Mouse (Mus musculus) embryonic facial prominence, embryonic 12.5 days (tissue): ENCODE data around the gene Fbxo41. TPM values are rescaled to one million over a fixed set of nuclear protein-coding genes. Genes with fewer than 3 reads are reported as not detected.

Experiments used
- ATAC-seq: fragments of 200-750 bp; cut with Nextera tagmentation; 2 replicates; pipeline ENCODE4 v1.8.0; 2017; ENCODE audit not compliant: insufficient number of reproducible peaks, insufficient read depth, low FRiP score, low TSS enrichment
- H3K27ac ChIP-seq: fragments of 300-500 bp; sonication (generic); 2 replicates; pipeline ENCODE4 v1.5.1; 2016; ENCODE audit warnings: mild to moderate bottlenecking
- H3K27me3 ChIP-seq: fragments of 300-500 bp; sonication (generic); 2 replicates; pipeline ENCODE4 v1.6.1; 2016; ENCODE audit warnings: mild to moderate bottlenecking, moderate library complexity
- H3K36me3 ChIP-seq: fragments of 300-500 bp; sonication (generic); 2 replicates; pipeline ENCODE4 v1.6.1; 2016; ENCODE audit warnings: mild to moderate bottlenecking
- H3K4me1 ChIP-seq: fragments of 300-500 bp; sonication (generic); 2 replicates; pipeline ENCODE4 v1.6.1; 2016
- H3K4me2 ChIP-seq: fragments of 300-500 bp; sonication (generic); replicated peaks from 2 replicates; pipeline ENCODE4 v1.6.1; 2016; ENCODE audit warnings: mild to moderate bottlenecking, moderate library complexity
- H3K4me3 ChIP-seq: fragments of 300-500 bp; sonication (generic); 2 replicates; pipeline ENCODE4 v1.5.1; 2016; ENCODE audit warnings: mild to moderate bottlenecking
- H3K9ac ChIP-seq: fragments of 300-500 bp; sonication (generic); 2 replicates; pipeline ENCODE4 v1.6.1; 2016; ENCODE audit warnings: mild to moderate bottlenecking, moderate library complexity
- H3K9me3 ChIP-seq: fragments of 300-500 bp; sonication (generic); 2 replicates; pipeline ENCODE4 v1.6.1; 2016; ENCODE audit warnings: mild to moderate bottlenecking, moderate library complexity
- WGBS: fragments of 180-500 bp; shearing (Covaris S2); methylation state at CpG from one replicate; pipeline ENCODE4 v1.1.7; 2016; 5-methylcytosine and 5-hydroxymethylcytosine counted together
- polyA plus RNA-seq: library from polyadenylated mRNA; unstranded; fragments of >200 nt; fragmentation: Nextera tagmentation; extraction: Ambion mirVana; gene quantifications from 2 replicates; pipeline ENCODE4 v1.2.1, GENCODE M21; 2016

The Fbxo41 gene
- polyA plus RNA-seq, 1 experiment from 2014 or later: 0.82 TPM

- WGBS: 58% methylated on average over 4 of the region's 4 CpGs
- no peak for ATAC-seq
- Histone ChIP-seq H3K4me1 (peaks cover 11% of the 10 kb centered on the region), H3K9me3 (no peaks in the 10 kb centered on the region), H3K9ac (no peak overlapping the region), H3K4me2 (no peak overlapping the region), H3K27me3 (peaks cover 39% of the 10 kb centered on the region), H3K4me3 (no peak overlapping the region), H3K36me3 (no peaks in the 10 kb centered on the region), H3K27ac (no peak overlapping the region)
These were observed 14.3 kb downstream of the Fbxo41 start for GRCm38 (mm10) chr6:85488510-85488909.

- Histone ChIP-seq H3K4me2 (no peak overlapping the region), H3K4me3 (no peak overlapping the region), H3K27ac (no peak overlapping the region), H3K4me1 (peaks cover 11% of the 10 kb centered on the region), H3K27me3 (peaks cover 61% of the 10 kb centered on the region), H3K9ac (no peak overlapping the region), H3K9me3 (no peaks in the 10 kb centered on the region), H3K36me3 (no peaks in the 10 kb centered on the region)
- 56% methylated on average over 2 of the region's 2 CpGs for WGBS
- ATAC-seq: no peak
These were observed 17.1 kb downstream of the Fbxo41 start for GRCm38 (mm10) chr6:85485738-85486137.

- Histone ChIP-seq H3K4me3 (peak overlapping the region; percentile 31), H3K27me3 (peaks cover 68% of the 10 kb centered on the region), H3K9me3 (no peaks in the 10 kb centered on the region), H3K27ac (no peak overlapping the region), H3K4me1 (peaks cover 11% of the 10 kb centered on the region), H3K9ac (no peak overlapping the region), H3K4me2 (peak overlapping the region; percentile 55), H3K36me3 (no peaks in the 10 kb centered on the region)
- no peak for ATAC-seq
- WGBS: 3% methylated on average over 92 of the region's 92 CpGs
These were observed 18.7 kb downstream of the Fbxo41 start for GRCm38 (mm10) chr6:85483843-85484721.

- Histone ChIP-seq H3K4me3 (no peak overlapping the region), H3K27me3 (peaks cover 68% of the 10 kb centered on the region), H3K27ac (no peak overlapping the region), H3K36me3 (no peaks in the 10 kb centered on the region), H3K9ac (no peak overlapping the region), H3K4me2 (no peak overlapping the region), H3K9me3 (no peaks in the 10 kb centered on the region), H3K4me1 (peaks cover 11% of the 10 kb centered on the region)
- no peak; the same call in 1 of the 2 replicates for ATAC-seq
- WGBS: 62% methylated on average over 16 of the region's 16 CpGs
These were observed 22.1 kb downstream of the Fbxo41 start for GRCm38 (mm10) chr6:85480685-85481084.

- Histone ChIP-seq H3K36me3 (no peaks in the 10 kb centered on the region), H3K27ac (no peak overlapping the region), H3K27me3 (peaks cover 61% of the 10 kb centered on the region), H3K4me1 (peaks cover 11% of the 10 kb centered on the region), H3K9ac (no peak overlapping the region), H3K4me2 (no peak overlapping the region), H3K9me3 (no peaks in the 10 kb centered on the region), H3K4me3 (no peak overlapping the region)
- ATAC-seq: no peak
- WGBS: 82% methylated on average over 5 of the region's 5 CpGs
These were observed 22.8 kb downstream of the Fbxo41 start for GRCm38 (mm10) chr6:85479979-85480378.

- no peak overlapping the region for H3K9ac ChIP-seq
- no peak overlapping the region for H3K27ac ChIP-seq
- H3K4me2 ChIP-seq: no peak overlapping the region
- no peak for ATAC-seq
- peaks cover 48% of the 10 kb centered on the region for H3K27me3 ChIP-seq
- 35% methylated on average over 14 of the region's 14 CpGs for WGBS
- H3K4me3 ChIP-seq: no peak overlapping the region
- no peaks in the 10 kb centered on the region for H3K4me1 ChIP-seq
- no peaks in the 10 kb centered on the region for H3K9me3 ChIP-seq
- no peaks in the 10 kb centered on the region for H3K36me3 ChIP-seq
These were observed 24.4 kb downstream of the Fbxo41 start for GRCm38 (mm10) chr6:85478416-85478815.

- WGBS: 28% methylated on average over 10 of the region's 10 CpGs
- Histone ChIP-seq H3K27ac (no peak overlapping the region), H3K4me2 (no peak overlapping the region)
These were observed 25.4 kb downstream of the Fbxo41 start for GRCm38 (mm10) chr6:85477366-85477917.

GRCm38 (mm10) chr6:85475581-85475980, 27.2 kb downstream of the Fbxo41 start:
- no peak overlapping the region for H3K9ac ChIP-seq
- ATAC-seq: no peak
- peaks cover 26% of the 10 kb centered on the region for H3K27me3 ChIP-seq
- no peaks in the 10 kb centered on the region for H3K9me3 ChIP-seq
- H3K36me3 ChIP-seq: no peaks in the 10 kb centered on the region
- no peak overlapping the region for H3K27ac ChIP-seq
- 85% methylated on average over 3 of the region's 3 CpGs for WGBS
- H3K4me1 ChIP-seq: no peaks in the 10 kb centered on the region
- no peak overlapping the region for H3K4me2 ChIP-seq
- no peak overlapping the region for H3K4me3 ChIP-seq

More at GRCm38 (mm10) chr6:85477366-85477917, 25.4 kb downstream of the Fbxo41 start:
- Histone ChIP-seq H3K9me3 (no peaks in the 10 kb centered on the region), H3K36me3 (no peaks in the 10 kb centered on the region), H3K9ac (no peak overlapping the region), H3K4me3 (no peak overlapping the region), H3K4me1 (no peaks in the 10 kb centered on the region), H3K27me3 (peaks cover 39% of the 10 kb centered on the region)
- 0 out of 2 replicates have a peak, but pooled peaks have one; percentile 32 for ATAC-seq

- Histone ChIP-seq H3K4me2 (no peak overlapping the region), H3K27me3 (peaks cover 7% of the 10 kb centered on the region; the same call in 1 of the 2 replicates), H3K27ac (no peak overlapping the region), H3K4me3 (no peak overlapping the region), H3K9ac (no peak overlapping the region), H3K36me3 (peaks cover 26% of the 10 kb centered on the region), H3K4me1 (no peaks in the 10 kb centered on the region), H3K9me3 (no peaks in the 10 kb centered on the region)
- 50% methylated on average over 5 of the region's 5 CpGs for WGBS
- no peak for ATAC-seq
These were observed 30.3 kb downstream of the Fbxo41 start for GRCm38 (mm10) chr6:85472542-85472941.

GRCm38 (mm10) chr6:85471962-85472361, 30.8 kb downstream of the Fbxo41 start:
- H3K4me1 ChIP-seq: no peaks in the 10 kb centered on the region
- 57% methylated on average over 8 of the region's 8 CpGs for WGBS
- peaks cover 32% of the 10 kb centered on the region for H3K36me3 ChIP-seq
- no peak overlapping the region for H3K27ac ChIP-seq
- H3K4me2 ChIP-seq: no peak overlapping the region
- H3K9ac ChIP-seq: no peak overlapping the region
- 0 out of 2 replicates have a peak, but pooled peaks cover 3% of the 10 kb centered on the region for H3K27me3 ChIP-seq
- ATAC-seq: no peak
- no peaks in the 10 kb centered on the region for H3K9me3 ChIP-seq
- no peak overlapping the region for H3K4me3 ChIP-seq

- 79% methylated on average over 5 of the region's 5 CpGs for WGBS
- Histone ChIP-seq H3K4me2 (no peak overlapping the region), H3K9ac (no peak overlapping the region), H3K9me3 (no peaks in the 10 kb centered on the region), H3K27me3 (0 out of 2 replicates have a peak, but pooled peaks cover 3% of the 10 kb centered on the region), H3K4me3 (no peak overlapping the region), H3K27ac (no peak overlapping the region), H3K36me3 (peaks cover 53% of the 10 kb centered on the region), H3K4me1 (no peaks in the 10 kb centered on the region)
- no peak for ATAC-seq
These were observed 32.9 kb downstream of the Fbxo41 start for GRCm38 (mm10) chr6:85469660-85470430.
